Mouse (Mus musculus) heart, embryonic 13.5 days (tissue): ENCODE results near the gene Tmem213. TPM values are rescaled to one million over a fixed set of nuclear protein-coding genes. Genes with fewer than 3 reads are reported as not detected.

Source experiments
- ATAC-seq: fragments of 200-750 bp; cut with Nextera tagmentation; 2 replicates; pipeline ENCODE4 v1.8.0; 2017; ENCODE audit warnings: moderate TSS enrichment; ENCODE audit not compliant: insufficient number of reproducible peaks, low FRiP score, low TSS enrichment; ENCODE audit errors: extremely low read depth
- H3K27ac ChIP-seq: fragments of 300-500 bp; sonication (generic); replicated peaks from 2 replicates; pipeline ENCODE4 v1.5.1; 2015; ENCODE audit warnings: moderate library complexity, mild to moderate bottlenecking, inconsistent platforms
- H3K27me3 ChIP-seq: fragments of 300-500 bp; sonication (generic); replicated peaks from 2 replicates; pipeline ENCODE4 v1.6.1; 2015; ENCODE audit warnings: mild to moderate bottlenecking, inconsistent platforms
- H3K36me3 ChIP-seq: fragments of 300-500 bp; sonication (generic); 2 replicates; pipeline ENCODE4 v1.6.1; 2015; ENCODE audit warnings: mild to moderate bottlenecking, inconsistent platforms
- H3K4me1 ChIP-seq: fragments of 300-500 bp; sonication (generic); 2 replicates; pipeline ENCODE4 v1.6.1; 2015; ENCODE audit warnings: inconsistent platforms
- H3K4me2 ChIP-seq: fragments of 300-500 bp; sonication (generic); 2 replicates; pipeline ENCODE4 v1.6.1; 2015; ENCODE audit warnings: inconsistent platforms, mild to moderate bottlenecking, moderate library complexity
- H3K4me3 ChIP-seq: fragments of 300-500 bp; sonication (generic); 2 replicates; pipeline ENCODE4 v1.5.1; 2015; ENCODE audit warnings: moderate library complexity, mild to moderate bottlenecking, inconsistent platforms
- H3K9ac ChIP-seq: fragments of 300-500 bp; sonication (generic); 2 replicates; pipeline ENCODE4 v1.6.1; 2015; ENCODE audit warnings: inconsistent platforms, mild to moderate bottlenecking, moderate library complexity
- H3K9me3 ChIP-seq: fragments of 300-500 bp; sonication (generic); 2 replicates; pipeline ENCODE4 v1.6.1; 2016; ENCODE audit warnings: inconsistent platforms
- WGBS: fragments of 180-500 bp; shearing (Covaris S2); methylation state at CpG from one replicate; pipeline ENCODE4 v1.1.7; 2015; ENCODE audit warnings: mixed read lengths; 5-methylcytosine and 5-hydroxymethylcytosine counted together
- polyA plus RNA-seq: library from polyadenylated mRNA; unstranded; fragments of >200 nt; fragmentation: Nextera tagmentation; extraction: Ambion mirVana; gene quantifications from 2 replicates; pipeline ENCODE4 v1.2.1, GENCODE M21; 2015

Gene Tmem213
- polyA plus RNA-seq, 1 experiment from 2014 or later, result not detected

- Histone ChIP-seq H3K4me2 (no peak overlapping the region), H3K4me1 (0 out of 2 replicates have a peak, but pooled peaks cover 2% of the 10 kb centered on the region), H3K4me3 (no peak overlapping the region), H3K27me3 (no peaks in the 10 kb centered on the region), H3K9ac (no peak overlapping the region), H3K9me3 (no peaks in the 10 kb centered on the region), H3K27ac (no peak overlapping the region), H3K36me3 (peaks cover 13% of the 10 kb centered on the region)
- ATAC-seq, result no peak
- WGBS, result 81% methylated on average over 4 of the region's 4 CpGs
Observed at GRCm38 (mm10) chr6:38159576-38159975, 50.5 kb downstream of the Tmem213 start.

- Histone ChIP-seq H3K4me2 (no peak overlapping the region), H3K36me3 (peaks cover 14% of the 10 kb centered on the region), H3K9ac (no peak overlapping the region), H3K4me3 (no peak overlapping the region), H3K4me1 (0 out of 2 replicates have a peak, but pooled peaks cover 2% of the 10 kb centered on the region), H3K27ac (no peak overlapping the region), H3K27me3 (no peaks in the 10 kb centered on the region), H3K9me3 (no peaks in the 10 kb centered on the region)
- WGBS, result 13% methylated on average over 3 of the region's 3 CpGs
- no peak; the same call in 1 of the 2 replicates for ATAC-seq
Observed at GRCm38 (mm10) chr6:38160102-38160501, 51.0 kb downstream of the Tmem213 start.

- no peaks in the 10 kb centered on the region for H3K9me3 ChIP-seq
- no peak overlapping the region for H3K4me3 ChIP-seq
- no peak for ATAC-seq
- 0 out of 2 replicates have a peak, but pooled peaks cover 2% of the 10 kb centered on the region for H3K4me1 ChIP-seq
- H3K4me2 ChIP-seq, result no peak overlapping the region
- no peaks in the 10 kb centered on the region for H3K27me3 ChIP-seq
- H3K27ac ChIP-seq, result no peak overlapping the region
- 64% methylated on average over 2 of the region's 2 CpGs for WGBS
- peaks cover 14% of the 10 kb centered on the region for H3K36me3 ChIP-seq
- H3K9ac ChIP-seq, result no peak overlapping the region
Observed at GRCm38 (mm10) chr6:38160556-38160955, 51.5 kb downstream of the Tmem213 start.

- Histone ChIP-seq H3K4me2 (no peak overlapping the region), H3K9me3 (no peaks in the 10 kb centered on the region), H3K36me3 (peaks cover 10% of the 10 kb centered on the region), H3K27ac (no peak overlapping the region), H3K4me3 (no peak overlapping the region), H3K4me1 (0 out of 2 replicates have a peak, but pooled peaks cover 2% of the 10 kb centered on the region), H3K27me3 (no peaks in the 10 kb centered on the region), H3K9ac (no peak overlapping the region)
- WGBS, result 72% methylated on average over 14 of the region's 14 CpGs
- ATAC-seq, result no peak
Observed at GRCm38 (mm10) chr6:38162825-38163504, 53.9 kb downstream of the Tmem213 start.

- no peak for ATAC-seq
- WGBS, result 88% methylated on average over 6 of the region's 6 CpGs
- H3K9ac ChIP-seq, result no peak overlapping the region
Observed at GRCm38 (mm10) chr6:38164705-38165104, 55.6 kb downstream of the Tmem213 start.

GRCm38 (mm10) chr6:38165385-38165784 is 56.3 kb downstream of the Tmem213 start:
- H3K27me3 ChIP-seq, result no peaks in the 10 kb centered on the region
- H3K4me1 ChIP-seq, result 0 out of 2 replicates have a peak, but pooled peaks cover 2% of the 10 kb centered on the region
- no peak overlapping the region for H3K4me2 ChIP-seq
- no peak overlapping the region for H3K4me3 ChIP-seq
- 0 out of 2 replicates have a peak overlapping the region, but pooled peaks have one; percentile 6 for H3K9ac ChIP-seq
- H3K36me3 ChIP-seq, result peaks cover 33% of the 10 kb centered on the region
- ATAC-seq, result no peak
- WGBS, result 59% methylated on average over 6 of the region's 6 CpGs
- H3K9me3 ChIP-seq, result no peaks in the 10 kb centered on the region
- H3K27ac ChIP-seq, result no peak overlapping the region

More at GRCm38 (mm10) chr6:38164705-38165104, 55.6 kb downstream of the Tmem213 start:
- Histone ChIP-seq H3K27me3 (no peaks in the 10 kb centered on the region), H3K36me3 (peaks cover 26% of the 10 kb centered on the region), H3K4me1 (0 out of 2 replicates have a peak, but pooled peaks cover 2% of the 10 kb centered on the region), H3K4me3 (no peak overlapping the region), H3K27ac (no peak overlapping the region), H3K4me2 (no peak overlapping the region), H3K9me3 (no peaks in the 10 kb centered on the region)

Other genes starting within 250 kb of the Tmem213 start
- gene Trim24, start 238.4 kb upstream of the Tmem213 start, polyA plus RNA-seq, result 9.3 and 10.0 TPM in 2 replicates
- 0.09 and 0.17 TPM in 2 replicates for gene Svopl, start 62.3 kb upstream of the Tmem213 start, polyA plus RNA-seq
- 0.45 and 0.47 TPM in 2 replicates for gene Atp6v0a4, start 15.3 kb downstream of the Tmem213 start, polyA plus RNA-seq
- gene D630045J12Rik, start 144.8 kb downstream of the Tmem213 start, polyA plus RNA-seq, result 1.7 and 1.8 TPM in 2 replicates
- 7.6 and 8.0 TPM in 2 replicates for gene Zc3hav1l, start 190.0 kb downstream of the Tmem213 start, polyA plus RNA-seq
- gene Zc3hav1, start 245.3 kb downstream of the Tmem213 start, polyA plus RNA-seq, result 8.6 and 9.0 TPM in 2 replicates